Mouse (Mus musculus) hindbrain, embryonic 11.5 days (tissue): ENCODE results near the gene Qrsl1. TPM values are rescaled to one million over a fixed set of nuclear protein-coding genes. Genes with fewer than 3 reads are reported as not detected.
"Not testable (repeated sequence)": the region's sequence is repeated elsewhere in the genome, so short reads cannot be mapped to it uniquely, and the experiment has no call there.

ENCODE experiments used
- ATAC-seq: fragments of 200-750 bp; cut with Nextera tagmentation; 2 replicates; pipeline ENCODE4 v1.8.0; 2017; ENCODE audit warnings: mild to moderate bottlenecking, moderate TSS enrichment, moderate library complexity; ENCODE audit not compliant: low FRiP score
- DNase-seq: peaks from one replicate; pipeline ENCODE4 v3.0.0-alpha.2; 2015; ENCODE audit warnings: low spot score
- H3K27ac ChIP-seq: fragments of 300-500 bp; sonication (generic); 2 replicates; pipeline ENCODE4 v1.5.1; 2014; ENCODE audit warnings: mild to moderate bottlenecking, low read depth, low read length
- H3K27me3 ChIP-seq: fragments of 300-500 bp; sonication (generic); 2 replicates; pipeline ENCODE4 v1.6.1; 2014; ENCODE audit warnings: mild to moderate bottlenecking, low read length, moderate library complexity, mixed read lengths; ENCODE audit not compliant: control insufficient read depth, insufficient read depth
- H3K36me3 ChIP-seq: fragments of 300-500 bp; sonication (generic); 2 replicates; pipeline ENCODE4 v1.6.1; 2014; ENCODE audit warnings: mild to moderate bottlenecking, low read length, moderate library complexity, mixed read lengths; ENCODE audit not compliant: control insufficient read depth, insufficient read depth
- H3K4me1 ChIP-seq: fragments of 300-500 bp; sonication (generic); replicated peaks from 2 replicates; pipeline ENCODE4 v1.6.1; 2014; ENCODE audit warnings: low read length, mixed read lengths; ENCODE audit not compliant: control insufficient read depth, insufficient read depth
- H3K4me2 ChIP-seq: fragments of 300-500 bp; sonication (generic); replicated peaks from 2 replicates; pipeline ENCODE4 v1.6.1; 2014; ENCODE audit warnings: mild to moderate bottlenecking, low read depth, low read length
- H3K4me3 ChIP-seq: fragments of 300-500 bp; sonication (generic); 2 replicates; pipeline ENCODE4 v1.5.1; 2014; ENCODE audit warnings: low read depth, low read length
- H3K9ac ChIP-seq: fragments of 300-500 bp; sonication (generic); 2 replicates; pipeline ENCODE4 v1.6.1; 2014; ENCODE audit warnings: low read depth, low read length
- H3K9me3 ChIP-seq: fragments of 300-500 bp; sonication (generic); 2 replicates; pipeline ENCODE4 v1.6.1; 2016; ENCODE audit warnings: low read length; ENCODE audit not compliant: control insufficient read depth
- WGBS: fragments of 180-500 bp; shearing (Covaris S2); extraction: QIAGEN DNeasy Blood & Tissue Kit; methylation state at CpG from one replicate; pipeline ENCODE4 v1.1.7; 2014; 5-methylcytosine and 5-hydroxymethylcytosine counted together
- polyA plus RNA-seq: library from polyadenylated mRNA; unstranded; fragments of >200 nt; fragmentation: Nextera tagmentation; extraction: Ambion mirVana; gene quantifications from 2 replicates; pipeline ENCODE4 v1.2.1, GENCODE M21; 2014

Gene Qrsl1
- 29.7 and 30.1 TPM in 2 replicates for polyA plus RNA-seq

DNA sequence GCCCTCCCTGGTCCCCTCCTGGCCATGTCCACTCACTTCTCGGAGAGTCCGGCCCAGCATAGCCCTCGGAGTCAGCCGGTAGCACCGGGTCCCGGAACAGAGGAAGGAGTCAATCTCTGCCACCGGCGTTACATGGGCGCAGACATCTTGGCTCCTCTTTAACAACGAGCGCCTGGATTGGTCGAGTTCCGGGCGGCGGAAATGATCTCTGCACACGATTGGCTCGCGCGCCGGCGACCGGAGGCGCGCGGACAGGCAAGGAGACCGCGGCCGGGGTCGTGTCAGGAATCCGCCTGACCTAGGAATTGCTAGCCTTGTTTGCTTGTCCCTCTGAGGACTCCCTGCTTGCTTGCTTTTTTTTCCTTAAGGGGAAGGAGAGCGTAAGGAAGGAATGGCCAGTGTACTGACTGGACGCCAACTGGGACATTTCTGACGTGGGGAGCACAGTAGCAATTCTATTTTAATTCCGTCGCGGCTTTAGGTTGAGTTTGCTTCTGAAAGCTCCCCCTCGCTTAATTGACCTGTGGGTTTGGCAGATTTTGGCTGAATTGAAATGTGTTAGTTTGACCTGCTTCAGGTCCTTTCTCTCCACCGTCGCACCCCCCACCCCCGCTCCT, at the start of gene Qrsl1, which contains the start of gene Rtn4ip1:
Qrsl1 (minus strand) TSS at position 168 of the 617 bp plus-strand sequence.
Rtn4ip1 (plus strand) TSS at position 230 of the 617 bp plus-strand sequence.
- peak within 1 kb of the TSS; percentile 62 for H3K4me2 ChIP-seq
- peak within 1 kb of the TSS; percentile 69 for H3K9ac ChIP-seq
- ATAC-seq (peak; percentile 99), DNase-seq (peak; percentile 96)
- no peaks in the 10 kb centered on the region for H3K9me3 ChIP-seq
- peak within 1 kb of the TSS; percentile 55; the same call in 1 of the 2 replicates for H3K27ac ChIP-seq
- H3K4me1 ChIP-seq = no peaks in the 10 kb centered on the region
- WGBS = under 1% methylated on average over 40 of the region's 40 CpGs
- no peaks in the 10 kb centered on the region for H3K36me3 ChIP-seq
- H3K4me3 ChIP-seq = peak within 1 kb of the TSS; percentile 73
- H3K27me3 ChIP-seq = no peaks in the 10 kb centered on the region

DNA sequence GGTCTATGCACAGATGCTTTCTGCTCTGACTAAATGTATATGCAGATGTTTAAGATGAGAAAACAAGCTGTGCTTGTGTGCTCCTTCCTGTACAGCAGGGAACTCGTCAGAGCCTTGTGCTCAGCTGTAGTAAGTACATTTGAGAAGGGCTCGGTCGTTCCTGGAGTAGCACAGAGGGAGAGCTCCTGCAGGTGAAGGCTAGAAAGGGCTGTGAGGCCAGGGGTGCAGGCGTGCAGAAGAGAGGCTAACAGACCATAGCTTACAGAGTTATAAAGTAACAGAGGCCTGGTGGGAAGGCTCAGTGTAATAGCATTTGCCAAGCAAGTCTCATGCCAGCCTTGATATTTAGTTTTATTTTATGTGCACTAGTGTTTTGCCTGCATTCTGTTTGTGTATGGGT, 43.9 kb upstream of the Qrsl1 start:
- Histone ChIP-seq H3K9ac (no peak overlapping the region), H3K9me3 (no peaks in the 10 kb centered on the region), H3K27ac (no peak overlapping the region), H3K4me3 (no peak overlapping the region), H3K36me3 (no peaks in the 10 kb centered on the region), H3K27me3 (no peaks in the 10 kb centered on the region), H3K4me1 (no peaks in the 10 kb centered on the region), H3K4me2 (no peak overlapping the region)
- 75% methylated on average over 4 of the region's 4 CpGs for WGBS
- ATAC-seq (no peak), DNase-seq (no peak)

- Histone ChIP-seq H3K4me1 (no peaks in the 10 kb centered on the region), H3K4me3 (no peak overlapping the region), H3K36me3 (no peaks in the 10 kb centered on the region), H3K27ac (no peak overlapping the region), H3K27me3 (no peaks in the 10 kb centered on the region), H3K4me2 (no peak overlapping the region), H3K9me3 (no peaks in the 10 kb centered on the region), H3K9ac (no peak overlapping the region)
- peak; percentile 10 for DNase-seq
- 33% methylated on average over 4 of the region's 4 CpGs for WGBS
- ATAC-seq = no peak
These were observed 42.2 kb upstream of the Qrsl1 start for GRCm38 (mm10) chr10:43943736-43944135.

- Histone ChIP-seq H3K4me2 (no peak overlapping the region), H3K9me3 (no peaks in the 10 kb centered on the region), H3K36me3 (no peaks in the 10 kb centered on the region), H3K27ac (no peak overlapping the region), H3K4me3 (no peak overlapping the region), H3K4me1 (no peaks in the 10 kb centered on the region), H3K9ac (no peak overlapping the region), H3K27me3 (no peaks in the 10 kb centered on the region)
- 80% methylated on average over 6 of the region's 6 CpGs for WGBS
- no peak for DNase-seq
- no peak for ATAC-seq
These were observed 37.7 kb upstream of the Qrsl1 start for GRCm38 (mm10) chr10:43939136-43939662.

- Histone ChIP-seq H3K4me3 (no peak overlapping the region), H3K4me2 (no peak overlapping the region), H3K4me1 (no peaks in the 10 kb centered on the region), H3K27ac (no peak overlapping the region), H3K36me3 (0 out of 2 replicates have a peak, but pooled peaks cover 2% of the 10 kb centered on the region), H3K27me3 (no peaks in the 10 kb centered on the region), H3K9me3 (no peaks in the 10 kb centered on the region), H3K9ac (no peak overlapping the region)
- WGBS = 76% methylated on average over 5 of the region's 5 CpGs
- no peak for DNase-seq
- no peak for ATAC-seq
These were observed 27.1 kb upstream of the Qrsl1 start for GRCm38 (mm10) chr10:43928596-43928995.

GRCm38 (mm10) chr10:43927736-43928135, 26.2 kb upstream of the Qrsl1 start:
- WGBS = 85% methylated on average over 8 of the region's 8 CpGs
- Histone ChIP-seq H3K4me1 (no peaks in the 10 kb centered on the region), H3K4me2 (no peak overlapping the region), H3K9me3 (no peaks in the 10 kb centered on the region), H3K27me3 (no peaks in the 10 kb centered on the region), H3K4me3 (no peak overlapping the region), H3K27ac (no peak overlapping the region), H3K36me3 (0 out of 2 replicates have a peak, but pooled peaks cover 2% of the 10 kb centered on the region), H3K9ac (no peak overlapping the region)
- DNase-seq (no peak), ATAC-seq (no peak)

DNA sequence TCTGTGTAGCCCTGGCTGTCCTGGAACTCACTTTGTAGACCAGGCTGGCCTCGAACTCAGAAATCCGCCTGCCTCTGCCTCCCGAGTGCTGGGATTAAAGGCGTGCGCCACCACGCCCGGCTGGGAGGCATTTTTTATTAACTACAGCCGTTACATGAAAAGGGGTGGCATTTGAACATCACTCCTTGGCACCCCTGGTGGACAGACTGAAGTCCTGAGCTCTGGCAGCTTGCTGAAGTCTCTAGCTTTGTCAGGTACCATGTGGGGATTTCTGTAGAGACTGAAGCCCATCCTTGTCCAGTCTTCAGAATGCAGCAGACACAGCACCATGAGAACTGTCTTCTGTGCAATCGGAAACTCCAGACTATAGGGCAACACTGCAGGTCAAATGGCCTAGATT, 24.2 kb upstream of the Qrsl1 start:
- WGBS = 85% methylated on average over 8 of the region's 9 CpGs
- H3K27ac ChIP-seq, ATAC-seq, H3K27me3 ChIP-seq, H3K4me3 ChIP-seq, H3K36me3 ChIP-seq, H3K4me1 ChIP-seq, H3K9ac ChIP-seq, H3K9me3 ChIP-seq, H3K4me2 ChIP-seq, DNase-seq: not testable (repeated sequence)

- H3K4me2 ChIP-seq = no peak overlapping the region
- ATAC-seq (no peak), DNase-seq (no peak)
- no peak overlapping the region for H3K4me3 ChIP-seq
- H3K27ac ChIP-seq = no peak overlapping the region
- 92% methylated on average over 3 of the region's 3 CpGs for WGBS
- no peaks in the 10 kb centered on the region for H3K36me3 ChIP-seq
- H3K9me3 ChIP-seq = no peaks in the 10 kb centered on the region
- no peaks in the 10 kb centered on the region for H3K4me1 ChIP-seq
- no peak overlapping the region for H3K9ac ChIP-seq
- H3K27me3 ChIP-seq = no peaks in the 10 kb centered on the region
These were observed 21.6 kb upstream of the Qrsl1 start for GRCm38 (mm10) chr10:43923096-43923495.
